Mouse (Mus musculus) liver, postnatal 0 days (tissue): ENCODE results near the gene Ric1. TPM values are rescaled to one million over a fixed set of nuclear protein-coding genes. Genes with fewer than 3 reads are reported as not detected.

Experiments used
- ATAC-seq: fragments of 200-750 bp; cut with Nextera tagmentation; 2 replicates; pipeline ENCODE4 v1.8.0; 2017; ENCODE audit warnings: mild to moderate bottlenecking, moderate library complexity
- DNase-seq: peaks from one replicate; pipeline ENCODE4 v3.0.0-alpha.2; 2016
- H3K27ac ChIP-seq: fragments of 300-500 bp; sonication (generic); 2 replicates; pipeline ENCODE4 v1.5.1; 2014; ENCODE audit warnings: antibody characterized with exemption, moderate library complexity, mild to moderate bottlenecking, low read depth
- H3K27me3 ChIP-seq: fragments of 300-500 bp; sonication (generic); 2 replicates; pipeline ENCODE4 v1.6.1; 2014; ENCODE audit warnings: low read length, control low read depth, mixed read lengths; ENCODE audit not compliant: insufficient read depth
- H3K36me3 ChIP-seq: fragments of 300-500 bp; sonication (generic); replicated peaks from 2 replicates; pipeline ENCODE4 v1.6.1; 2014; ENCODE audit warnings: mild to moderate bottlenecking, control low read depth, low read length, moderate library complexity, mixed read lengths; ENCODE audit not compliant: insufficient read depth
- H3K4me1 ChIP-seq: fragments of 300-500 bp; sonication (generic); 2 replicates; pipeline ENCODE4 v1.6.1; 2014; ENCODE audit warnings: antibody characterized with exemption, mild to moderate bottlenecking, control low read depth; ENCODE audit not compliant: insufficient read depth
- H3K4me2 ChIP-seq: fragments of 300-500 bp; sonication (generic); 2 replicates; pipeline ENCODE4 v1.6.1; 2014; ENCODE audit warnings: low read depth, mild to moderate bottlenecking, low read length, moderate library complexity, mixed read lengths
- H3K4me3 ChIP-seq: fragments of 300-500 bp; sonication (generic); 2 replicates; pipeline ENCODE4 v1.5.1; 2014; ENCODE audit warnings: low read depth, low read length
- H3K9ac ChIP-seq: fragments of 300-500 bp; sonication (generic); replicated peaks from 2 replicates; pipeline ENCODE4 v1.6.1; 2014; ENCODE audit warnings: mild to moderate bottlenecking, moderate library complexity
- H3K9me3 ChIP-seq: fragments of 300-500 bp; sonication (generic); 2 replicates; pipeline ENCODE4 v1.6.1; 2016; ENCODE audit warnings: mild to moderate bottlenecking, control low read depth, low read length, mixed read lengths
- CTCF ChIP-seq: sonication (generic); IDR thresholded peaks from 2 replicates; pipeline ENCODE4 v1.5.1; 2016; ENCODE audit warnings: antibody characterized with exemption, low read depth
- EP300 ChIP-seq: IDR thresholded peaks from 2 replicates; pipeline ENCODE4 v1.6.1; 2016; ENCODE audit warnings: antibody characterized with exemption, low read depth, mild to moderate bottlenecking
- WGBS: fragments of 180-500 bp; shearing (Covaris S2); extraction: QIAGEN DNeasy Blood & Tissue Kit; methylation state at CpG from one replicate; pipeline ENCODE4 v1.1.7; 2014; ENCODE audit not compliant: insufficient replicate concordance; 5-methylcytosine and 5-hydroxymethylcytosine counted together
- polyA plus RNA-seq: library from polyadenylated mRNA; unstranded; fragments of >200 nt; fragmentation: Nextera tagmentation; extraction: Ambion mirVana; gene quantifications from 2 replicates; pipeline ENCODE4 v1.2.1, GENCODE M21; 2015

The Ric1 gene
- polyA plus RNA-seq, 1 experiment from 2014 or later: 7.8 TPM

DNA sequence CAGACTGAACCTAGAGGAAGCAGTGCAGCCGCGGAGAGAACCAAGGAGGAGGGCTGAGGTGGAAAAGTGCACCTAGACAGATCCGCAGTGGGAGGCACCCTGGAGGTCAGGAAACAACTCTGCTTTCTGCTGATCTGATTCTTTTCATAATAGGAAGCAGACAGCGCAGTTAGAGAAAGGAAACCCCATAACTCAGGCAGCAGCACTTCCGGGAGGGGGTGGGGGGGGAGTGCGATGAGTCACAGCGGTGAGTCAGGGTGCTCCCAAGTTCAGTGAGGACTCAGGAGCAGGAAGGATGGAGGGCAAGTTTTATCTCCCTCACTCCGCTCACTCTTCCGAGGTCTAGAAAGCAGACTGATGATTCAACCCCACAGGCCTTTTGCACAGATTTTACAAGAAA, 119.0 kb downstream of the Ric1 start:
- TF ChIP-seq EP300: 0 out of 2 replicates have a peak, but pooled peaks have one; percentile 33
- no peak for TF ChIP-seq CTCF
- H3K36me3 ChIP-seq: peaks cover 29% of the 10 kb centered on the region
- peak; percentile 57 for ATAC-seq
- H3K9ac ChIP-seq: no peak overlapping the region
- H3K4me1 ChIP-seq: peaks cover 3% of the 10 kb centered on the region; the same call in 1 of the 2 replicates
- 32% methylated on average over 8 of the region's 9 CpGs for WGBS
- H3K27ac ChIP-seq: peak overlapping the region; percentile 39; the same call in 1 of the 2 replicates
- peak overlapping the region; percentile 36 for H3K4me2 ChIP-seq
- no peaks in the 10 kb centered on the region; the same call in 1 of the 2 replicates for H3K9me3 ChIP-seq
- no peak overlapping the region for H3K4me3 ChIP-seq
- DNase-seq: peak; percentile 56
- no peaks in the 10 kb centered on the region for H3K27me3 ChIP-seq

DNA sequence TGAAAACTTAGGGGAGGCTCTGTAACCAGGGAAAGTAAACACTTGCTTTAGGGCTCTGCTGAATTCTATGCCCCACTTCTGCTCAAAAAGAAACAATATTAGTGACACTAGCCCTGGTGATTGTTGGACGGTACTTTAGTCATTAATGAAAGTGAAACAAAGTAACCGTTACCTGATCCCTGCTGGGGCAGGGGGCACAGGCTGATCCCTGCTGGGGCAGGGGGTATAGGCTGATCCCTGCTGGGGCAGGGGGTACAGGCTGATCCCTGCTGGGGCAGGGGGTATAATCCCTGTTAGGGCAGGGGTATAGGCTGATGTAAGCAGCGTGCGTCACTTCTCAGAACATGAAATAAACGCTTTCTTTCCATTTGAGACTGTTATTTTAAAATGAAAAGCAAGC, 119.4 kb downstream of the Ric1 start:
- WGBS: 82% methylated on average over 5 of the region's 5 CpGs
- ATAC-seq: no peak
- H3K36me3 ChIP-seq: peaks cover 26% of the 10 kb centered on the region
- peaks cover 3% of the 10 kb centered on the region; the same call in 1 of the 2 replicates for H3K4me1 ChIP-seq
- peak overlapping the region; percentile 16 for H3K4me2 ChIP-seq
- H3K27ac ChIP-seq: peak overlapping the region; percentile 4; the same call in 1 of the 2 replicates
- no peak for DNase-seq
- H3K9me3 ChIP-seq: no peaks in the 10 kb centered on the region; the same call in 1 of the 2 replicates
- no peak for TF ChIP-seq CTCF
- TF ChIP-seq EP300: no peak
- no peak overlapping the region for H3K9ac ChIP-seq
- H3K4me3 ChIP-seq: no peak overlapping the region
- no peaks in the 10 kb centered on the region for H3K27me3 ChIP-seq

DNA sequence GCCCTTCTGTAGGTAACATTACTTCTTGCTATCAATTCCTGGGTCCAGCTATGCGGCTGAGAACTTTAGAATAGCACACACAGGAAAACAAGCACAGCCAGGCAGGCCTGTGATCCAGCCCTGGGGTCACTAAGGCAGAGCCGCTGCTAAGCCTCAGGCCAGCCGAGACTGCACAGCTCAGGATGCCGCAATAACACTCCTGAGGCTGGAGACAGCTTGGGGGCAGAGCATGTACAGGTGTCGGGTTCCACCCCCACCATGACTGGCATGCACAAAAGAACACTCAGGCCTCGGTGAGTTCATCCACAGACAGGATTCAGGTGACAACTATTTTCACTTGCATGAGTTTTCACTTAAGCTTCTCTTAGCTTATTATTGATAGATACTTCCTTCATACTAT, 120.1 kb downstream of the Ric1 start:
- Histone ChIP-seq H3K36me3 (peaks cover 19% of the 10 kb centered on the region), H3K27ac (no peak overlapping the region), H3K4me3 (no peak overlapping the region), H3K4me1 (peaks cover 3% of the 10 kb centered on the region; the same call in 1 of the 2 replicates), H3K27me3 (no peaks in the 10 kb centered on the region), H3K9me3 (no peaks in the 10 kb centered on the region; the same call in 1 of the 2 replicates), H3K4me2 (no peak overlapping the region), H3K9ac (no peak overlapping the region)
- WGBS: 76% methylated on average over 6 of the region's 6 CpGs
- no peak for DNase-seq
- no peak for ATAC-seq
- TF ChIP-seq CTCF (no peak), EP300 (no peak)

DNA sequence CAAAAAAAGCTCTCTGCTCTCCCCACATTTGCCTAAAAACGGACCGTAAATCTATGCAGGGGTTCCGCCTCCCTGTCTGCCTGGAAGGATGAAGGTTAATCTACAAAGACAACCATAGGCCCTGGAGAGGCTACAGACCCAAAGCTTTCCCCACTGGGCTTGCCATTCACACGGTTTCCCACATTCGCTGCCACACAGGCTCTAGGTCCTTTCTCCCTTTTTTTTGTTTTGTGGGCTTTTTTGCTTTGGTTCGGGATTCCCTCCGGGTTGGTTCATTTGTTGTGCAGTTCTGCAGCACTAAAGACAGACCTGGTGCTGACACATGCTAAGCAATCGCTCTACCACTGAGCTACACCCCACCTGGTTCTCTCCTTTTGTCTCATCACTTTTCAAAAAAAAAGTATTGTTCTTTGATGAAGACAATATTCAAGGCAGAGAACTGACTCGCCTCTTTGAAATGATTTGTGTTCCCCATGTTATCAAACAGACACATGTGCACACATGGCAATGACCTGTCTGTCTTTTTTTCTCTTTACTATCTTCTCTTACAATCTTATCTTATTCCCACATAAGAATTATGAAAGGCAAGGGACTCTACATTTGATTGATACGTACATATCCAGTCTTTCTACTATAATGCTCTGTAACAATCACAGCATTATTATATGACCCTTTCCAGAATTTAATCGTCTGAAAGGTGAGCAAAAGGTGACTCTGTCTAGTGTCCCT, 121.3 kb downstream of the Ric1 start:
- no peak overlapping the region for H3K9ac ChIP-seq
- no peak overlapping the region for H3K4me3 ChIP-seq
- ATAC-seq (no peak), DNase-seq (no peak)
- no peaks in the 10 kb centered on the region for H3K27me3 ChIP-seq
- TF ChIP-seq EP300 (no peak), CTCF (no peak)
- H3K4me1 ChIP-seq: peaks cover 3% of the 10 kb centered on the region; the same call in 1 of the 2 replicates
- no peak overlapping the region for H3K4me2 ChIP-seq
- peaks cover 16% of the 10 kb centered on the region for H3K36me3 ChIP-seq
- no peaks in the 10 kb centered on the region; the same call in 1 of the 2 replicates for H3K9me3 ChIP-seq
- no peak overlapping the region for H3K27ac ChIP-seq
- WGBS: 79% methylated on average over 11 of the region's 11 CpGs

DNA sequence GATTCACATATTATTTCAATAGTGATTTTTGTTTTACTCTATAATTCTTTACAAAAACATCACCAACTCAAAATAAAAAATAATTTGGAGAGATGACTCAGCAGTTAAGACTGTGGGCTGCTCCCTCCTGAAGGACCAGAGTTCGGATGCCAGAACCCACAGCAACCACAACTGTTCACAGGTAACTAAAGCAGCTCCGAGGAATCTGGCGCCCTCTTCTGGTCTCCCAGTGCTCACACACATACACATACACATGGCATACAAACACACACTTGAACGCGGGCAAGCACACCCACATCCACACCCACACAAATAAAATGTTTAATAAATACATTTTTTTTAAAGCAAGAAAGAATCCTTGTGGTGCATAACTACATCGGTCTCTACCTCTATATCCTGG, 122.7 kb downstream of the Ric1 start:
- no peak for TF ChIP-seq EP300
- TF ChIP-seq CTCF: peak; percentile 53
- no peak overlapping the region for H3K9ac ChIP-seq
- H3K9me3 ChIP-seq: no peaks in the 10 kb centered on the region; the same call in 1 of the 2 replicates
- H3K27ac ChIP-seq: no peak overlapping the region
- ATAC-seq (no peak), DNase-seq (peak; percentile 28)
- WGBS: 96% methylated on average over 6 of the region's 6 CpGs
- no peak overlapping the region for H3K4me2 ChIP-seq
- no peak overlapping the region for H3K4me3 ChIP-seq
- peaks cover 16% of the 10 kb centered on the region for H3K36me3 ChIP-seq
- H3K27me3 ChIP-seq: no peaks in the 10 kb centered on the region
- H3K4me1 ChIP-seq: peaks cover 13% of the 10 kb centered on the region

DNA sequence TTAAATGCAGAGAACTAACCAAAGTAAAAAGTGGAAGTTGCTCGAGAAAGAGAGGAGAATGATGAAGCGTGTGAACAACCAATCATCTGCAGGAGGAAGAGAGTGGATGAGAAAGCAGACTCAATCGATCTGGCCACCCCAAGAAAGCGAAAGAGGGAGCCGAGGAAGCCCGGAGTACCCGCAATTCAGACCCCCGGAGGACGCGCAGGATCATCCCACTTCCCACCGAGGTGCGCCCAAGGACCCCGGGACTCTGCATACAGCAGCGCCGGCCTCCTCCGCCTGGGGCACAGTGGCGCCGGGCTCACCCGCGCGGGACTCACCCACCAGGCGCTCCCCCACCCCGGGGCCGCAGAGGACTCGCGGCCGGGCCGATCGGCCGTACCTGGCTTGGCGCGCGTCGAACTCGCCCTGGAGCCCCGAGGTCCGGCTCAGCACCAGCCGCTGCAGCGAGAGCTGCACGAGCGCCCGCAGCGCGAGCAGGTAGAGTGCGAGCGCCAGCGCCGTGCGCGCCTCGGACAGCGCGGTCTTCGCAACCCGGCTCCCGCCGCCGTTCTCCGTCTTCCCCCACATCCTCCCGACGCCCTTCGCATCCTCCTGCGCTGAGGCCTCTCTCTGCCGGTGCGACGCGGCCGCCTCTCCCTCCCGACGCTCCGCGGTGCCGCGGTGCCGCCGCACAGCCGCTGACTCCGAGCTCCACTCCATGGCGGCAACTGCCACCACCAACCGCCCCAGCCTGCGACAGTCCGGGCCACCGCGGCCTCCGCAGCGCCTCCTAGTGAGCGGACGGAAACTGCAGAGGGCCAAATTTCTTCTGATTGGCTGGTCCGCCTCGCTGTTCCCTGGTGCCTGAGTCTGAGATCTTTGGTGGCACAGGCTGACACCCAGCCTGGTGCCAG, 125.8 kb downstream of the Ric1 start, which contains the start of gene Ermp1:
Gene Ermp1, minus strand, starts transcription at position 765 of the 899 bp plus-strand sequence.
- Histone ChIP-seq H3K27me3 (no peaks in the 10 kb centered on the region), H3K4me3 (peak within 1 kb of the TSS; percentile 88), H3K27ac (peak within 1 kb of the TSS; percentile 76), H3K9ac (peak within 1 kb of the TSS; percentile 84), H3K9me3 (no peaks in the 10 kb centered on the region; the same call in 1 of the 2 replicates), H3K4me2 (peak within 1 kb of the TSS; percentile 73), H3K36me3 (peaks cover 14% of the 10 kb centered on the region), H3K4me1 (peaks cover 10% of the 10 kb centered on the region)
- TF ChIP-seq EP300 (no peak), CTCF (peak; percentile 99)
- ATAC-seq (peak; percentile 95), DNase-seq (peak; percentile 97)
- under 1% methylated on average over 77 of the region's 90 CpGs for WGBS
